In genomic region chr5:134232568-134232967, GRCm38 (mm10) we compare ENCODE assay signal across 8 mouse cellular contexts. TPM values are rescaled to one million over a fixed set of nuclear protein-coding genes. Genes with fewer than 3 reads are reported as not detected.
A peak's percentile ranks its signal among the peaks of the same experiment; 100 is the strongest.
DNase-seq lines count a peak whose midpoint lies in the region; ATAC-seq and TF ChIP-seq lines count a peak whose summit lies in the region.

No protein-coding gene starts in this region.

- H3K4me3 ChIP-seq in G1E (ENCODE audit: low read depth, low read length), result peak overlapping the region; percentile 64; the same call in 1 of the 2 replicates
- no peak overlapping the region for H3K4me3 ChIP-seq in intestine, embryonic 15.5 days (replicated peaks)
- H3K4me3 ChIP-seq in liver, embryonic 16.5 days (ENCODE audit: low read depth, low read length), result no peak overlapping the region
- H3K4me3 ChIP-seq in midbrain, embryonic 14.5 days (replicated peaks; ENCODE audit: low read depth, low read length), result no peak overlapping the region

- no peaks in the 10 kb centered on the region for H3K9me3 ChIP-seq in G1E (replicated peaks)
- no peaks in the 10 kb centered on the region for H3K9me3 ChIP-seq in intestine, embryonic 15.5 days
- H3K9me3 ChIP-seq in liver, embryonic 16.5 days (replicated peaks; ENCODE audit: control insufficient read depth, low read length), result no peaks in the 10 kb centered on the region
- H3K9me3 ChIP-seq in midbrain, embryonic 14.5 days (ENCODE audit: control insufficient read depth, low read length), result no peaks in the 10 kb centered on the region

- DNase-seq in 416B (ENCODE audit: low read depth), result peak; percentile 95
- DNase-seq in G1E (ENCODE audit: low spot score), result peak; percentile 34
- DNase-seq in spleen, postnatal 14 days (ENCODE audit: low spot score in 2 of 2), result peak; percentile 31 to 44
- DNase-seq in cerebellum, postnatal 10 days, result no peak
- no peak for DNase-seq in midbrain, embryonic 14.5 days
- no peak for DNase-seq in right cerebral cortex, adult 18-20 months

- ATAC-seq in G1E (ENCODE audit: extremely low read depth, insufficient number of reproducible peaks, low FRiP score, poor library complexity, severe bottlenecking), result 0 out of 2 replicates have a peak, but pooled peaks have one; percentile 16
- peak; percentile 59 for ATAC-seq in intestine, embryonic 15.5 days
- ATAC-seq in liver, embryonic 16.5 days (ENCODE audit: low read depth), result peak; percentile 39
- ATAC-seq in midbrain, embryonic 14.5 days (ENCODE audit: low FRiP score, low TSS enrichment), result no peak

- no peaks in the 10 kb centered on the region for H3K27me3 ChIP-seq in G1E (ENCODE audit: insufficient read depth, low read length)
- H3K27me3 ChIP-seq in intestine, embryonic 15.5 days (replicated peaks), result no peaks in the 10 kb centered on the region
- no peaks in the 10 kb centered on the region for H3K27me3 ChIP-seq in liver, embryonic 16.5 days (ENCODE audit: control insufficient read depth, insufficient read depth, low read depth, low read length)
- H3K27me3 ChIP-seq in midbrain, embryonic 14.5 days (ENCODE audit: control insufficient read depth, insufficient read depth, low read length), result no peaks in the 10 kb centered on the region

- WGBS in intestine, embryonic 15.5 days, result 17% methylated on average over 7 of the region's 7 CpGs
- 11% methylated on average over 7 of the region's 7 CpGs for WGBS in liver, embryonic 16.5 days (ENCODE audit: insufficient replicate concordance)
- 61% methylated on average over 7 of the region's 7 CpGs for WGBS in midbrain, embryonic 14.5 days

- H3K4me1 ChIP-seq in G1E (ENCODE audit: insufficient read depth, low read depth, low read length), result peaks cover 86% of the 10 kb centered on the region
- peaks cover 32% of the 10 kb centered on the region for H3K4me1 ChIP-seq in intestine, embryonic 15.5 days (replicated peaks)
- H3K4me1 ChIP-seq in liver, embryonic 16.5 days (ENCODE audit: control insufficient read depth, low read depth, low read length), result peaks cover 32% of the 10 kb centered on the region
- no peaks in the 10 kb centered on the region for H3K4me1 ChIP-seq in midbrain, embryonic 14.5 days (ENCODE audit: control insufficient read depth, insufficient read depth, low read length)

- no peak for TF ChIP-seq CTCF in G1E (IDR thresholded peaks at IDR 0.05; ENCODE audit: low read depth, low read length)

- no peak overlapping the region; the same call in 1 of the 2 replicates for H3K9ac ChIP-seq in intestine, embryonic 15.5 days
- H3K9ac ChIP-seq in liver, embryonic 16.5 days (ENCODE audit: low read depth, low read length), result no peak overlapping the region
- no peak overlapping the region for H3K9ac ChIP-seq in midbrain, embryonic 14.5 days (replicated peaks; ENCODE audit: low read length)

- H3K36me3 ChIP-seq in G1E (replicated peaks), result peaks cover 31% of the 10 kb centered on the region
- peaks cover 17% of the 10 kb centered on the region for H3K36me3 ChIP-seq in intestine, embryonic 15.5 days
- peaks cover 5% of the 10 kb centered on the region; the same call in 1 of the 2 replicates for H3K36me3 ChIP-seq in liver, embryonic 16.5 days (ENCODE audit: control insufficient read depth, insufficient read depth)
- peaks cover 21% of the 10 kb centered on the region for H3K36me3 ChIP-seq in midbrain, embryonic 14.5 days (ENCODE audit: control insufficient read depth, insufficient read depth, low read length)

- peak overlapping the region; percentile 42 for H3K27ac ChIP-seq in intestine, embryonic 15.5 days
- peak overlapping the region; percentile 69 for H3K27ac ChIP-seq in liver, embryonic 16.5 days (ENCODE audit: low read length)
- H3K27ac ChIP-seq in midbrain, embryonic 14.5 days (replicated peaks; ENCODE audit: low read depth, low read length), result no peak overlapping the region

- H3K4me2 ChIP-seq in intestine, embryonic 15.5 days (replicated peaks), result no peak overlapping the region
- peak overlapping the region; percentile 5; the same call in 1 of the 2 replicates for H3K4me2 ChIP-seq in liver, embryonic 16.5 days (ENCODE audit: low read depth, low read length)
- H3K4me2 ChIP-seq in midbrain, embryonic 14.5 days (ENCODE audit: low read length), result no peak overlapping the region

RNA-seq across cellular contexts. Expression of gene Ncf1, which starts 3.1 kb away (rescaled TPM):
- total RNA-seq in G1E (2014; fragmentation: Nextera tagmentation), result 20.7 and 22.0 TPM in 2 replicates
- total RNA-seq in G1E (2017), result 2.0 and 3.0 TPM in 2 replicates
- 27.8 and 29.9 TPM in 2 replicates for polyA plus RNA-seq in G1E (2012)
- polyA plus RNA-seq in intestine, embryonic 15.5 days (2015; fragmentation: Nextera tagmentation; extraction: Ambion mirVana), result 4.2 and 6.0 TPM in 2 replicates
- polyA plus RNA-seq in liver, embryonic 16.5 days (2015; fragmentation: Nextera tagmentation; extraction: Ambion mirVana), result 25.1 and 26.5 TPM in 2 replicates
- 0.69 and 2.8 TPM in 2 replicates for polyA plus RNA-seq in midbrain, embryonic 14.5 days (2014; fragmentation: Nextera tagmentation; extraction: Ambion mirVana)

RNA-seq across cellular contexts. Expression of gene Gtf2ird2, which starts 48.7 kb away (rescaled TPM):
- total RNA-seq in G1E (2014; fragmentation: Nextera tagmentation) (9.2 and 9.7 TPM in 2 replicates), G1E (2017) (5.6 and 10.8 TPM in 2 replicates)
- polyA plus RNA-seq in G1E (2012), result 3.3 and 4.5 TPM in 2 replicates
- polyA plus RNA-seq in intestine, embryonic 15.5 days (2015; fragmentation: Nextera tagmentation; extraction: Ambion mirVana), result 8.1 and 8.3 TPM in 2 replicates
- polyA plus RNA-seq in liver, embryonic 16.5 days (2015; fragmentation: Nextera tagmentation; extraction: Ambion mirVana), result 1.8 and 1.9 TPM in 2 replicates
- polyA plus RNA-seq in midbrain, embryonic 14.5 days (2014; fragmentation: Nextera tagmentation; extraction: Ambion mirVana), result 12.9 and 13.4 TPM in 2 replicates

RNA-seq across cellular contexts. Expression of gene Rcc1l, which starts 56.0 kb away (rescaled TPM):
- total RNA-seq in G1E (2014; fragmentation: Nextera tagmentation) (12.6 and 13.6 TPM in 2 replicates), G1E (2017) (9.2 and 9.8 TPM in 2 replicates)
- polyA plus RNA-seq in G1E (2012), result 16.0 and 17.1 TPM in 2 replicates
- polyA plus RNA-seq in intestine, embryonic 15.5 days (2015; fragmentation: Nextera tagmentation; extraction: Ambion mirVana), result 33.1 and 34.6 TPM in 2 replicates
- polyA plus RNA-seq in liver, embryonic 16.5 days (2015; fragmentation: Nextera tagmentation; extraction: Ambion mirVana), result 10.0 and 10.6 TPM in 2 replicates
- polyA plus RNA-seq in midbrain, embryonic 14.5 days (2014; fragmentation: Nextera tagmentation; extraction: Ambion mirVana), result 16.2 and 22.8 TPM in 2 replicates

Comparison
In these comparisons a context has a peak if more than half of its experiments do, and no peak if none do; other contexts are left out.
1. DNase-seq: peak in 416B (single experiment), G1E (single experiment) and spleen, postnatal 14 days (2 of 2); none in cerebellum, postnatal 10 days (0 of 2), midbrain, embryonic 14.5 days (single experiment) and right cerebral cortex, adult 18-20 months (single experiment).